26 mouse cellular contexts compared by ENCODE assay signal in the genomic region with DNA sequence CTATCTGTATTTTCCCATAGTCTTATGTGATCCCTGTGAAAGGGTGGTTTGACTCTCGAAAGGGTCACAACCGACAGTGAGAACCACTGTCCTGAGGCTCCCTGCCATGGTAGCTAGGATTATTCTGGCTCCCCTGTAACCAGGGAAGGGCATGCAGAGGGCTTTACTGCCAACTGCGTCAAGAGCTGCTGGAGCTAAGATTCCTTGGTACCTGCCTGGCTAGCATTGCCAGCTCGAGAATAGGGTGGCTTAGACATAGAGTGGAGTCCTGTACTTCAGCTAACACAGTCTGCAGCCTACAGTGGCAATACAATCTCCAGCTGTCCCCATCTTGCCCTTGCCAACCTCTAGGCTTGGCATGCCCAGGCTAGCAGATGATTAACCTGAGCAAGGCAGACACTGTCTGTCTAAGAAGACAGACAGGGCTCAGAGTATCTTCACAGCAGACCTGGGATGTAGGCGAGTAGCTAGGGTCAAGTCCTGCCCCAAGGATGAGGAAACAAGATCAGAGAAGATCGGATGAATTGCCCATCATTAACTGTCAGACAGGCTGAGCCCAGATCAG. TPM values are rescaled to one million over a fixed set of nuclear protein-coding genes. Genes with fewer than 3 reads are reported as not detected.
A peak's percentile ranks its signal among the peaks of the same experiment; 100 is the strongest.
DNase-seq lines count a peak whose midpoint lies in the region; ATAC-seq lines count a peak whose summit lies in the region.
"Had no signal": no experiment of that assay in that cellular context is flagged by ENCODE, and none has a peak within 500 bp of the region (broad histone marks: within the 10 kb centered on the region; RNA-seq: fewer than 3 reads in every experiment).

No protein-coding gene starts in this region.

- 0 out of 2 replicates have a peak, but pooled peaks cover 5% of the 10 kb centered on the region for H3K36me3 ChIP-seq in heart, embryonic 10.5 days
- H3K36me3 ChIP-seq: hindbrain, embryonic 13.5 days; limb, embryonic 13.5 days; liver, embryonic 13.5 days; midbrain, embryonic 13.5 days had no signal

- H3K9me3 ChIP-seq in heart, embryonic 10.5 days, result no peaks in the 10 kb centered on the region
- H3K9me3 ChIP-seq: heart, embryonic 12.5 days; hindbrain, embryonic 13.5 days; limb, embryonic 13.5 days; liver, embryonic 13.5 days; megakaryocyte, embryonic 14.5 days; midbrain, embryonic 13.5 days had no signal

- no peak for ATAC-seq in activated CD4-positive, CD25-positive, alpha-beta regulatory T cell, adult 4 months
- ATAC-seq: forebrain, embryonic 16.5 days; intestine, embryonic 16.5 days; lung, postnatal 0 days; midbrain, embryonic 13.5 days had no signal

- H3K27ac ChIP-seq in heart, embryonic 10.5 days, result no peak overlapping the region
- H3K27ac ChIP-seq: hindbrain, embryonic 13.5 days; left cerebral cortex, adult 2 months; limb, embryonic 13.5 days; liver, embryonic 13.5 days; midbrain, embryonic 13.5 days had no signal

- peak; percentile 90 for DNase-seq in heart, adult 11 months
- DNase-seq in heart, embryonic 10.5 days (ENCODE audit: low spot score), result no peak
- peak; percentile 61 for DNase-seq in kidney, adult 9 months
- no peak for DNase-seq in kidney, postnatal 10 days
- peak; percentile 58 to 77 for DNase-seq in kidney, postnatal 25 days
- DNase-seq: adrenal gland, adult 2 months; adrenal gland, postnatal 36 days; B cell, adult 2 months; cerebellum, adult 2 months; gastrocnemius, postnatal 10 days; heart, adult 18-20 months; heart, postnatal 4 days; liver, embryonic 13.5 days; lung, adult 18-20 months; lung, postnatal 4 days had no signal

- H3K4me1 ChIP-seq in heart, embryonic 10.5 days, result peaks cover 33% of the 10 kb centered on the region
- H3K4me1 ChIP-seq: hindbrain, embryonic 13.5 days; midbrain, embryonic 13.5 days had no signal

- no peak overlapping the region for H3K4me3 ChIP-seq in heart, embryonic 10.5 days
- H3K4me3 ChIP-seq: erythroblast, embryonic 14.5 days; heart, embryonic 12.5 days; hindbrain, embryonic 13.5 days; left cerebral cortex, adult 2 months; limb, embryonic 13.5 days; liver, embryonic 13.5 days; megakaryocyte, embryonic 14.5 days; midbrain, embryonic 13.5 days had no signal

- H3K27me3 ChIP-seq in heart, embryonic 10.5 days (ENCODE audit: insufficient read depth, poor library complexity, severe bottlenecking), result no peaks in the 10 kb centered on the region
- H3K27me3 ChIP-seq: heart, embryonic 12.5 days; hindbrain, embryonic 13.5 days; limb, embryonic 13.5 days; liver, embryonic 13.5 days; midbrain, embryonic 13.5 days had no signal

- WGBS in heart, embryonic 10.5 days, result 81% methylated on average over 6 of the region's 6 CpGs

RNA-seq across cellular contexts. Expression of a gene that starts 49.0 kb away (rescaled TPM):
- polyA plus RNA-seq in heart, embryonic 10.5 days (2016; fragmentation: Nextera tagmentation; extraction: Ambion mirVana), result 2.1 TPM in 2 replicates
- polyA plus RNA-seq in activated CD4-positive, CD25-positive, alpha-beta regulatory T cell, adult 4 months (2017; shearing (Covaris generic)), result 1 to 10 TPM in 1 of 2 experiments, under 1 TPM in 1; 0.66 to 1.2 TPM

Comparison
In these comparisons a context has a peak if more than half of its experiments do, and no peak if none do; other contexts are left out.
1. DNase-seq: peak in heart, adult 11 months (single experiment), kidney, adult 9 months (single experiment) and kidney, postnatal 25 days (2 of 2); none in heart, embryonic 10.5 days (single experiment) and kidney, postnatal 10 days (single experiment).